Mouse (Mus musculus): ENCODE measurements around the gene Spsb1. TPM values are rescaled to one million over a fixed set of nuclear protein-coding genes. Genes with fewer than 3 reads are reported as not detected.

Gene Spsb1
- polyA plus RNA-seq (2016; fragmentation: Nextera tagmentation; extraction: Ambion mirVana) = 3.9 and 9.2 TPM in 2 replicates

DNA sequence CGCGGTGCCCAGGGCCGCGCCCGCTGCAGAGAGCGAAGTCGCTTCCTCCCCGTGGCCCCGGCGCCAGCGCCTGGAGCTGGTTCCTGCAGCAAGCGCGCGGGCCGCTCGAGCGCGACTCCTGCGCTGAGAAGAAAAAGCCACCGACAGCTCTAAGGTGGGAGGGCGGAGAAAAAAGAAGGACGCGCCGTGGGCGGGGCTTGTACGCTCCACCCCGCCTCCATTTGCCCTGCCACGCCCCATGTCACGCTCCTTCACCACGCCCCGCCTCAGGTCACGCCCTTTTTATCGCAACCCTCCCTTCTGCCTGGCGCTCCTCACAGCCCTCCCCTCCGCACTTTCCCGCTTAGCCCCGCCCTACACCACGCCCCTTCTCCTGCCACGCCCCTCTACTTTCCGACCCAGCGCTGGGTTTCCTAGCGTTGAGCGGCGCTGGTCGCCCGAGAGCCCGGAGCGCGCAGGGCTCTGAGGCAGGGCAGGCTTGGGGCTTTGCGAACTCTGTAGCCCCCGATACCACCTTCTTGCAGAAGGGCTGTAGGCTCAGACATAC is at the start of gene Spsb1:
TSS of gene Spsb1 (minus strand) at position 151 of the 547 bp plus-strand sequence.
- Histone ChIP-seq H3K9me3 (no peaks in the 10 kb centered on the region), H3K4me3 (peak within 1 kb of the TSS; percentile 80), H3K27ac (peak within 1 kb of the TSS; percentile 84), H3K36me3 (no peaks in the 10 kb centered on the region), H3K27me3 (ENCODE audit: insufficient read depth, poor library complexity, severe bottlenecking) (peaks cover 58% of the 10 kb centered on the region), H3K4me1 (peaks cover 30% of the 10 kb centered on the region)
- peak; percentile 99 for DNase-seq (ENCODE audit: low spot score)
- WGBS = 0% methylated on average over 51 of the region's 51 CpGs

DNA sequence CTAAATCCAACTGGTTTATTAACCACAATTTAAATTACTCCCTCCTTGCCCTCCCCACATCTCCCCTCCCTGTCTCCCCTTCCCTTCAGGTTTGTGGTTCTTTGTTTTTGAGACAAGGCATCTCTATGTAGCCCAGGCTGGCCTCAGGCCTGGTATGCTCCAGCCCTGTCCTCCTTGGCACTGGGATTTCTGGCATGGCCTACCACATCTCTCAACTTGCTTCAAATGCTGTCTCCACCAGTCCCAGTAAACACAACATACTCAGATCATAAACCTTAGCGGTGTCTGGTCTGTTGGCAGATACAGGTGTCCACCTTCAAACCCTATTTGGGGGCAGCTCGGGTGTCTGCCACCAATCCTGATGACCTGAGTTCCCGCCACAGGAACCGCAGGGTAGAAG is 48.8 kb upstream of the Spsb1 start:
- Histone ChIP-seq H3K36me3 (0 out of 2 replicates have a peak, but pooled peaks cover 2% of the 10 kb centered on the region), H3K4me1 (peaks cover 59% of the 10 kb centered on the region), H3K27me3 (ENCODE audit: insufficient read depth, poor library complexity, severe bottlenecking) (no peaks in the 10 kb centered on the region), H3K4me3 (no peak overlapping the region), H3K27ac (no peak overlapping the region; the same call in 1 of the 2 replicates), H3K9me3 (no peaks in the 10 kb centered on the region)
- 87% methylated on average over 4 of the region's 4 CpGs for WGBS
- DNase-seq (ENCODE audit: low spot score) = no peak

DNA sequence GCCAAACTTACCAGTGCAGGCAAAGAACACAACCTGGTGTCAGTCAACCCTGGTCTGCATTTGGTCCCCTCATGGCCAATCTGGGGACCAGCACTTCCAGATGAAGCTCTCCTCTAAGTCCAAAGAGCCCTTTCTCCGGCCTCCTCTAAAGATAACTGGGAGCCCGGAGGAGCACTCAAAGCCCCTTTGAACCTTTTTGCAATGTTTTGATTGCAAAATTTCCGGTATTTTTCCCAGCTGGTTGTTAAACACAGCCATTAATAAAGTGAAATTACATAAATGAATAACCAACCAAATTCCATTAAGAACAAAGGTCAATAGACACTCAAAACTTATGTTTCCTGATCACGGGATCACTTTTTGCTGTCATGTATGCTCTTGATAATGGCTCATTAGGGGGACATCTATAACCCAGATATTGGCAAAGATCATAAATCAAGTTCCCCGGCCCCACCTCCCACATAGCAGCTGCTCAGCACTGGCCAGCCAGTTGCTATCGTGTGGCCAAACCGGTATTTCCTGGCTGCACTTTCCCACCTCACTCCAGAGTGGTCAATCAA is 48.3 kb upstream of the Spsb1 start:
- H3K27me3 ChIP-seq (ENCODE audit: insufficient read depth, poor library complexity, severe bottlenecking) = no peaks in the 10 kb centered on the region
- H3K4me1 ChIP-seq = peaks cover 54% of the 10 kb centered on the region
- WGBS = 63% methylated on average over 7 of the region's 7 CpGs
- H3K27ac ChIP-seq = no peak overlapping the region
- 0 out of 2 replicates have a peak, but pooled peaks cover 2% of the 10 kb centered on the region for H3K36me3 ChIP-seq
- no peak overlapping the region for H3K4me3 ChIP-seq
- no peak for DNase-seq (ENCODE audit: low spot score)
- no peaks in the 10 kb centered on the region for H3K9me3 ChIP-seq

DNA sequence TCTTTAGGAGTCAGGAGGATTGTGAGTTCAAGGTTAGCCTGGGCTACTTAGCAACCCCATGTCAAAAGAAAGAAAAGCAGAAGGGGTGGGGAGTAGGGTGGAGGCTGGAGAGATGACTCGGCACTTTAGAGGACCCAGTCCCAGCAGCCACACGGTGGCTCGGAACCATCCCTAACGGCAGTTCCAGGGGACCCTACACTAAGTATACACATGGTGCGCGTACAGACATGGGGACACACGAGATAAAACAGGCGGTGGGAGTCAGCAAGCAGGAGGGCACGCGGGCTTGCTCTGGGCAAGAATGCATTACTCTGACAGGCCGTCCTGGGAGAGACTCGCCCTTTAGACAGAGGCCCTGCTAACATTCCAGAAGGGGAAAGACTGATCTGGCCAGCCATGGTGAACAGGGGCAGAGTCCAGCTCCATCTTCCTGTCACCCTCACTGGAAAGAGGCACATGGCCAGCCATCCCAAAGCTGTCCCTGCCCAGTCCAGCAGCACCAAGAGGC is 47.2 kb upstream of the Spsb1 start:
- 43% methylated on average over 12 of the region's 12 CpGs for WGBS
- peak overlapping the region; percentile 77 for H3K27ac ChIP-seq

DNA sequence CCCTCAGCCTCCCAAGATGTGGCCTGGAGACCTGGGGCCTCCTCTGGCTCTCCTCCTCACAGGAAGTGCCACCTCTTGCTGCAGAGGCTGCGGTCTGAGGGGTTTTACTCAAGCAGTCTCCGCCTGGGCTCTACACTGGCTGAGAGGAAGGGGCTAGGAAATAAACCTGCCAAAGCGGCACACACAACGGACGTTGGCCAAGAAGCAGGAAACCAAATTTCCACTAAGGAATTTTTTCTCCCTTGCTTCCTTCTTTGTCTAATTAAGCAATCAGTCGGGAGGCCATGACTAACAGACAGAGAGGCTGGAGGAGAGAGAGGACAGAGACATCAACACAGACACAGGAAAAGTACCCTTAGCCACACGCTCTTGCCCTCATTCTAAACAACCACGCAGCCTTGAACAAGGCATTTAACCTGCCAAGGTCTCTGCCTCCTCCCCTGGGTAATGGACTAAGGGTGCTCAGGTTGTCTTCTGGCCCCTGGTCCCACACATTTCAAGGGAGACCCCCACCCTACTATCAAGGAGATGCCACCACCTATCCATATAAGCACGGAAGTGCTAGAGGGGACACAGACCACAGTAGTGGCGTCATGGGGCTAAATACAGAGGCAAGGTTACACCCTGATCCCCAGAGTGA is 46.5 kb upstream of the Spsb1 start:
- Histone ChIP-seq H3K4me1 (peaks cover 48% of the 10 kb centered on the region), H3K27me3 (ENCODE audit: insufficient read depth, poor library complexity, severe bottlenecking) (no peaks in the 10 kb centered on the region), H3K27ac (peak overlapping the region; percentile 77), H3K4me3 (no peak overlapping the region), H3K36me3 (0 out of 2 replicates have a peak, but pooled peaks cover 2% of the 10 kb centered on the region), H3K9me3 (no peaks in the 10 kb centered on the region)
- WGBS = 53% methylated on average over 10 of the region's 10 CpGs
- no peak for DNase-seq (ENCODE audit: low spot score)

More for the DNA sequence above, 47.2 kb upstream of the Spsb1 start:
- peak overlapping the region; percentile 22; the same call in 1 of the 2 replicates for H3K4me3 ChIP-seq
- H3K4me1 ChIP-seq = peaks cover 51% of the 10 kb centered on the region
- H3K36me3 ChIP-seq = 0 out of 2 replicates have a peak, but pooled peaks cover 2% of the 10 kb centered on the region
- H3K27me3 ChIP-seq (ENCODE audit: insufficient read depth, poor library complexity, severe bottlenecking) = no peaks in the 10 kb centered on the region
- H3K9me3 ChIP-seq = no peaks in the 10 kb centered on the region
- no peak for DNase-seq (ENCODE audit: low spot score)

- WGBS = 80% methylated on average over 15 of the region's 15 CpGs
- DNase-seq (ENCODE audit: low spot score) = no peak
- Histone ChIP-seq H3K9me3 (no peaks in the 10 kb centered on the region), H3K36me3 (peaks cover 6% of the 10 kb centered on the region; the same call in 1 of the 2 replicates), H3K27ac (peak overlapping the region; percentile 26; the same call in 1 of the 2 replicates), H3K27me3 (ENCODE audit: insufficient read depth, poor library complexity, severe bottlenecking) (0 out of 2 replicates have a peak, but pooled peaks cover 5% of the 10 kb centered on the region), H3K4me1 (peaks cover 46% of the 10 kb centered on the region), H3K4me3 (no peak overlapping the region)
Observed at GRCm38 (mm10) chr4:149999931-150000555, 45.2 kb upstream of the Spsb1 start.

- no peak overlapping the region for H3K4me3 ChIP-seq
- DNase-seq (ENCODE audit: low spot score) = no peak
- peaks cover 46% of the 10 kb centered on the region for H3K4me1 ChIP-seq
- H3K36me3 ChIP-seq = peaks cover 4% of the 10 kb centered on the region; the same call in 1 of the 2 replicates
- no peaks in the 10 kb centered on the region for H3K9me3 ChIP-seq
- 75% methylated on average over 9 of the region's 9 CpGs for whole genome bisulfite sequencing
- peak overlapping the region; percentile 36; the same call in 1 of the 2 replicates for H3K27ac ChIP-seq
- H3K27me3 ChIP-seq (ENCODE audit: insufficient read depth, poor library complexity, severe bottlenecking) = 0 out of 2 replicates have a peak, but pooled peaks cover 5% of the 10 kb centered on the region
Observed at GRCm38 (mm10) chr4:149999510-149999900, 44.7 kb upstream of the Spsb1 start.

- 87% methylated on average over 14 of the region's 14 CpGs for WGBS
- Histone ChIP-seq H3K4me1 (peaks cover 46% of the 10 kb centered on the region), H3K9me3 (no peaks in the 10 kb centered on the region), H3K27ac (0 out of 2 replicates have a peak overlapping the region, but pooled peaks have one; percentile 36), H3K36me3 (peaks cover 7% of the 10 kb centered on the region; the same call in 1 of the 2 replicates), H3K27me3 (ENCODE audit: insufficient read depth, poor library complexity, severe bottlenecking) (peaks cover 9% of the 10 kb centered on the region; the same call in 1 of the 2 replicates), H3K4me3 (no peak overlapping the region)
- no peak for DNase-seq (ENCODE audit: low spot score)
Observed at GRCm38 (mm10) chr4:149998786-149999509, 44.1 kb upstream of the Spsb1 start.

DNA sequence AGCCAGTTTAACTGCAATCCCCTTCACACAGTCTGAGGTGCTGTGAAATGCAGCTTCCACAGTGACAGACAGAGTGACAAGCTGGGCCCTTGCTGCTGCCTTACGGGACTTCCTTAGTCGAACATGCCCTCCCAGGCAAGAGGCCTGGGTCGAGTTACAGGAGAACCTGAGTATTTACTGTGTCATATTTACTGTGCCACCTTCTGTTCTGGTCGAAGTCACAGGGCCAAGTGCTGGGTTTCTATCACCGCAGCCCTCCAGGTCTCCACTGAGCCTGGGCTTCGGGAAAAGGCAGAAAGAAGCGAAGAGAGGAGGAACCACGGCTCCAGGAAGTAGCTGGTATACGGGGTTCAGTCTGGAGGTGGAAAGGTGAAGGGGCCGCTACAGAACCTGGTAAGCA is 43.2 kb upstream of the Spsb1 start:
- DNase-seq (ENCODE audit: low spot score) = no peak
- peaks cover 14% of the 10 kb centered on the region; the same call in 1 of the 2 replicates for H3K27me3 ChIP-seq (ENCODE audit: insufficient read depth, poor library complexity, severe bottlenecking)
- 73% methylated on average over 10 of the region's 10 CpGs for WGBS
- H3K4me1 ChIP-seq = peaks cover 40% of the 10 kb centered on the region
- peaks cover 7% of the 10 kb centered on the region; the same call in 1 of the 2 replicates for H3K36me3 ChIP-seq
- H3K9me3 ChIP-seq = no peaks in the 10 kb centered on the region
- no peak overlapping the region for H3K27ac ChIP-seq
- no peak overlapping the region for H3K4me3 ChIP-seq

- DNase-seq (ENCODE audit: low spot score) = no peak
- 75% methylated on average over 7 of the region's 7 CpGs for WGBS
- H3K9me3 ChIP-seq = no peaks in the 10 kb centered on the region
Observed at GRCm38 (mm10) chr4:149996440-149996839, 41.6 kb upstream of the Spsb1 start.

DNA sequence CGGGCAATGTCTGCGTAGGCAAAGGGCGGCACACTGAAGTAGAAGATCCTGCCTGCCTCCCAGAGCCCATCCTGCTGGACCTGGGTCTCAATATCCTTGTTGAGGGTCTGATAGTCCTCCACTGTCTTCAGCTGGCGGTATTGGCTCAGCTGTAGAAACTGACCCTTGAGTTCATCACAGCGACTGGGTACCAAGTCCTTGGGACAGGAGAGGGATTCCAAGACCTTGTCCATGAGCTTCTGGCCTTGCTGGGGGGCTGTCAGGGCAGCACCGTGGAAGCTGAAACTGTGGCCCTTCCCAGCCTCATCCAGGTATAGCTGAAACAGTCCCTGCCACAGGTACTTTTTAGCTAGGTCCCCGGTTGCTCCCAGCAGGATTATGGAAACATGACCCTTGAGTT is 41.1 kb upstream of the Spsb1 start:
- H3K36me3 ChIP-seq = peaks cover 7% of the 10 kb centered on the region; the same call in 1 of the 2 replicates
- peaks cover 35% of the 10 kb centered on the region for H3K27me3 ChIP-seq (ENCODE audit: insufficient read depth, poor library complexity, severe bottlenecking)
- H3K9me3 ChIP-seq = no peaks in the 10 kb centered on the region
- no peak overlapping the region for H3K27ac ChIP-seq
- H3K4me3 ChIP-seq = no peak overlapping the region
- peaks cover 31% of the 10 kb centered on the region for H3K4me1 ChIP-seq
- 84% methylated on average over 7 of the region's 7 CpGs for WGBS
- DNase-seq (ENCODE audit: low spot score) = no peak

More at GRCm38 (mm10) chr4:149996440-149996839, 41.6 kb upstream of the Spsb1 start:
- Histone ChIP-seq H3K4me3 (no peak overlapping the region), H3K27ac (no peak overlapping the region), H3K4me1 (peaks cover 31% of the 10 kb centered on the region), H3K27me3 (ENCODE audit: insufficient read depth, poor library complexity, severe bottlenecking) (peaks cover 30% of the 10 kb centered on the region), H3K36me3 (peaks cover 7% of the 10 kb centered on the region; the same call in 1 of the 2 replicates)

GRCm38 (mm10) chr4:149994218-149994617 is 39.4 kb upstream of the Spsb1 start:
- Histone ChIP-seq H3K9me3 (no peaks in the 10 kb centered on the region), H3K36me3 (peaks cover 7% of the 10 kb centered on the region; the same call in 1 of the 2 replicates), H3K4me1 (peaks cover 29% of the 10 kb centered on the region), H3K27ac (no peak overlapping the region), H3K27me3 (ENCODE audit: insufficient read depth, poor library complexity, severe bottlenecking) (peaks cover 38% of the 10 kb centered on the region), H3K4me3 (no peak overlapping the region)
- WGBS = 84% methylated on average over 10 of the region's 10 CpGs
- DNase-seq (ENCODE audit: low spot score) = no peak

All from heart, embryonic 10.5 days (tissue).